Mouse (Mus musculus): ENCODE measurements around the gene Sbno2. TPM values are rescaled to one million over a fixed set of nuclear protein-coding genes. Genes with fewer than 3 reads are reported as not detected.
A peak's percentile ranks its signal among the peaks of the same experiment; 100 is the strongest.
"Not testable (repeated sequence)": the region's sequence is repeated elsewhere in the genome, so short reads cannot be mapped to it uniquely, and the experiment has no call there.

Gene Sbno2
- polyA plus RNA-seq, 1 experiment, result 126 TPM

DNA sequence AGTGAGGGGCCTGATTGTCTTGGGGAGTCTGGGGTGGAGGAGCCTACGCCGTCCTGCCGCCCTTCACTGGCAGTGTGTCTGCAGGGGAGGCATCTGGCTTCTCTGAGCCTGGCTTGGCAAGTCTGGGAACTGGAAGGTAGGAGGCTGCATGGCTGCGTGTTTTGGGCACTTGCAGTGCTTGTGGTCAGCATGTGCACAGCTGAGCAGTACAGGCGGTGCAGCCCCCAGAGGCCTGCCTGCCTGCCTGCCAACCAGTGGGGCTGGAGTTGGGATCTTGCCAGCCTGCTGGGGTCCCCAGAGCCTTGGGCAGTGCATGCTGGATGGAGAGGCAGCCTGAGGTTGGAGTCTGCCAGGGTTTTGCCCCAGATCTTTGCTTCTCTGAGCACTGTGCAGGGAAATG, 42.3 kb downstream of the Sbno2 start:
- 96% methylated on average over 5 of the region's 5 CpGs for WGBS
- Histone ChIP-seq H3K27me3 (ENCODE audit: control insufficient read depth, insufficient read depth, low read length) (no peaks in the 10 kb centered on the region), H3K27ac (ENCODE audit: insufficient read depth, low read depth, low read length) (no peak overlapping the region), H3K4me3 (ENCODE audit: low read depth, low read length) (no peak overlapping the region), H3K36me3 (ENCODE audit: control insufficient read depth, insufficient read depth, low read length) (peaks cover 92% of the 10 kb centered on the region), H3K4me1 (ENCODE audit: control insufficient read depth, insufficient read depth, insufficient read length, low read length) (no peaks in the 10 kb centered on the region)
- TF ChIP-seq POLR2A (IDR thresholded peaks at IDR 0.05; ENCODE audit: low read depth, low read length) (no peak), CTCF (IDR thresholded peaks at IDR 0.05; ENCODE audit: extremely low read depth, insufficient read length, insufficient replicate concordance, low read depth, low read length) (no peak)

DNA sequence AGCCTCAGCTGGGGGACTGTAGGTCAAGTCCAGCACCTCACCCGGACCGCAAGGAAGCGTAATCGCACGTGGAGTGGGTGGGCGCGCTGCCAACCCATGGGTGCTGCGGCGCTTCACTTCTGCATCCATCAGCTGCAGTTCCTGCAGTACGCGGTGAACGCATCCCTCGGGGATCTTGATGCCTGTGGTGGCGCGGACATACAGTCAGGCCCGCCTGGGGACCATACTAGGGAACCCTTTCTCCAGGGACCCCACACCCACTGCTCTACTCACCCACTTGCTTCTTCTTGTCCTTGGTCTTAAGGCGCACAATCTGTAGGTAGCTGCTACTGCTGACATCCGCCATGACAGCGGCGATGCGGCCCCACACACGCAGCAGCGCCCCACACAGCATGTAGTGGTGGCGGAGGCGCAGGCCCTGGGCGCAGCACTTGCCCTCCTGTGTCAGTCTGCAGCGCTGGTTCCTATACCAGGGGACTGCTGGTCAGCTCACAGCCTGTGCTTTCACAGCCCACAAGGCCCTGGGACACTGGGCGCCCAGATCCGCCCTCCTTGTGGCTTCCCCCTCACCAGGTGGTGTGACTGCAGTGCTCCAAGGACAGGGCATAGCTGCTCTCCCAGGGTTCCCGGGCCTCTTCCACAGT, 47.6 kb downstream of the Sbno2 start:
- no peak overlapping the region for H3K27ac ChIP-seq (ENCODE audit: insufficient read depth, low read depth, low read length)
- H3K36me3 ChIP-seq (ENCODE audit: control insufficient read depth, insufficient read depth, low read length), result peaks cover 68% of the 10 kb centered on the region
- no peak overlapping the region for H3K4me3 ChIP-seq (ENCODE audit: low read depth, low read length)
- no peaks in the 10 kb centered on the region for H3K27me3 ChIP-seq (ENCODE audit: control insufficient read depth, insufficient read depth, low read length)
- no peak for TF ChIP-seq POLR2A (IDR thresholded peaks at IDR 0.05; ENCODE audit: low read depth, low read length)
- TF ChIP-seq CTCF (IDR thresholded peaks at IDR 0.05; ENCODE audit: extremely low read depth, insufficient read length, insufficient replicate concordance, low read depth, low read length), result no peak
- H3K4me1 ChIP-seq (ENCODE audit: control insufficient read depth, insufficient read depth, insufficient read length, low read length), result peaks cover 9% of the 10 kb centered on the region
- 88% methylated on average over 30 of the region's 30 CpGs for WGBS

DNA sequence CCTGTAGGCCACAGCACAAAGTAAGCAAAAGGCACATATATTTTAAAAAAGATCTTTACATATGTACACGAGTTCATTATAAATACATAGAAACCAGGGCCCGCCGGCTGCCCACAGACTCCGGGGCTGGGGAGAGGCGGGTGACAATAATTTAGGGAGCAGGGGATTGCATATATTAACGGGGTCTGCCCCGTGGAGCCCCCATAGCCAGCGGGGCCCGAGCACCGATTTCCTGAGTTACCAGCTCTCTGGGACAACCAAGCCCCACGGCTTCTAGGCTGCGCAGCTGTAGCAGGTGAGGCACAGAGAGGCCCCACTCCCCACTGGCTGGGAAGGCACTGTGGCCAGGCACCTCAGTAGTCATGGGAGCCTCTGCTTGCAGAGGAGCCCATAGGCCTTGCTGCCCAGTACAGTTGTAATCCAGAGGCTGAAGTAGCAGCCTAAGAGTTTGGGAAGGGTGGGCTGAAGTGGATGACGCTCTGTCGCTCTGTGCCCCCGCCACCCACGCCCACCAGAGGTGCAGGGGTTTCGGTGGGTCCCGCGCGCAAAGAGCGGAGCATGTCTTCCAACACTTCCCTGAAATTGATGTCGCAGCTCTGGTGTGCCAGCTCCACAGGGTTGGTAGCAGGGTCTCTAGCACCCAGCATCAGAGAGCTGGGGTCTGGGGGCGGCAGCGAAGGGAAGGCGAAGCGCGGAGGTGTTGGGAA, 48.2 kb downstream of the Sbno2 start:
- no peak for TF ChIP-seq CTCF (IDR thresholded peaks at IDR 0.05; ENCODE audit: extremely low read depth, insufficient read length, insufficient replicate concordance, low read depth, low read length)
- TF ChIP-seq POLR2A (IDR thresholded peaks at IDR 0.05; ENCODE audit: low read depth, low read length), result no peak
- peaks cover 61% of the 10 kb centered on the region for H3K36me3 ChIP-seq (ENCODE audit: control insufficient read depth, insufficient read depth, low read length)
- H3K4me3 ChIP-seq (ENCODE audit: low read depth, low read length), result no peak overlapping the region
- WGBS, result 91% methylated on average over 27 of the region's 27 CpGs
- H3K4me1 ChIP-seq (ENCODE audit: control insufficient read depth, insufficient read depth, insufficient read length, low read length), result peaks cover 16% of the 10 kb centered on the region
- peak overlapping the region; percentile 93 for H3K27ac ChIP-seq (ENCODE audit: insufficient read depth, low read depth, low read length)
- no peaks in the 10 kb centered on the region for H3K27me3 ChIP-seq (ENCODE audit: control insufficient read depth, insufficient read depth, low read length)

- peak overlapping the region; percentile 93 for H3K27ac ChIP-seq (ENCODE audit: insufficient read depth, low read depth, low read length)
- H3K4me1 ChIP-seq (ENCODE audit: control insufficient read depth, insufficient read depth, insufficient read length, low read length), result peaks cover 21% of the 10 kb centered on the region
- 57% methylated on average over 4 of the region's 4 CpGs for WGBS
- H3K4me3 ChIP-seq (ENCODE audit: low read depth, low read length), result peak overlapping the region; percentile 46
- H3K27me3 ChIP-seq (ENCODE audit: control insufficient read depth, insufficient read depth, low read length), result no peaks in the 10 kb centered on the region
- TF ChIP-seq POLR2A (IDR thresholded peaks at IDR 0.05; ENCODE audit: low read depth, low read length) (no peak), CTCF (IDR thresholded peaks at IDR 0.05; ENCODE audit: extremely low read depth, insufficient read length, insufficient replicate concordance, low read depth, low read length) (no peak)
- peaks cover 56% of the 10 kb centered on the region for H3K36me3 ChIP-seq (ENCODE audit: control insufficient read depth, insufficient read depth, low read length)
These were observed 48.9 kb downstream of the Sbno2 start for GRCm38 (mm10) chr10:80056506-80056905.

- no peaks in the 10 kb centered on the region for H3K27me3 ChIP-seq (ENCODE audit: control insufficient read depth, insufficient read depth, low read length)
- 37% methylated on average over 9 of the region's 10 CpGs for WGBS
- peak overlapping the region; percentile 93; the same call in 1 of the 2 replicates for H3K27ac ChIP-seq (ENCODE audit: insufficient read depth, low read depth, low read length)
- H3K36me3 ChIP-seq (ENCODE audit: control insufficient read depth, insufficient read depth, low read length), result peaks cover 50% of the 10 kb centered on the region
- H3K4me3 ChIP-seq (ENCODE audit: low read depth, low read length), result no peak overlapping the region
- no peak for TF ChIP-seq CTCF (IDR thresholded peaks at IDR 0.05; ENCODE audit: extremely low read depth, insufficient read length, insufficient replicate concordance, low read depth, low read length)
- no peak for TF ChIP-seq POLR2A (IDR thresholded peaks at IDR 0.05; ENCODE audit: low read depth, low read length)
- peaks cover 26% of the 10 kb centered on the region for H3K4me1 ChIP-seq (ENCODE audit: control insufficient read depth, insufficient read depth, insufficient read length, low read length)
These were observed 49.5 kb downstream of the Sbno2 start for GRCm38 (mm10) chr10:80055891-80056290.

- TF ChIP-seq POLR2A (IDR thresholded peaks at IDR 0.05; ENCODE audit: low read depth, low read length) (no peak), CTCF (IDR thresholded peaks at IDR 0.05; ENCODE audit: extremely low read depth, insufficient read length, insufficient replicate concordance, low read depth, low read length) (no peak)
- peak overlapping the region; percentile 93; the same call in 1 of the 2 replicates for H3K27ac ChIP-seq (ENCODE audit: insufficient read depth, low read depth, low read length)
- peak overlapping the region; percentile 16 for H3K4me3 ChIP-seq (ENCODE audit: low read depth, low read length)
- WGBS, result 74% methylated on average over 5 of the region's 5 CpGs
- peaks cover 26% of the 10 kb centered on the region for H3K4me1 ChIP-seq (ENCODE audit: control insufficient read depth, insufficient read depth, insufficient read length, low read length)
- H3K27me3 ChIP-seq (ENCODE audit: control insufficient read depth, insufficient read depth, low read length), result no peaks in the 10 kb centered on the region
- peaks cover 44% of the 10 kb centered on the region for H3K36me3 ChIP-seq (ENCODE audit: control insufficient read depth, insufficient read depth, low read length)
These were observed 50.0 kb downstream of the Sbno2 start for GRCm38 (mm10) chr10:80055364-80055763.

- Histone ChIP-seq H3K4me3 (ENCODE audit: low read depth, low read length) (peak overlapping the region; percentile 86), H3K4me1 (ENCODE audit: control insufficient read depth, insufficient read depth, insufficient read length, low read length) (peaks cover 26% of the 10 kb centered on the region), H3K36me3 (ENCODE audit: control insufficient read depth, insufficient read depth, low read length) (peaks cover 40% of the 10 kb centered on the region), H3K27ac (ENCODE audit: insufficient read depth, low read depth, low read length) (0 out of 2 replicates have a peak overlapping the region, but pooled peaks have one; percentile 96)
- 10% methylated on average over 3 of the region's 3 CpGs for WGBS
- H3K27me3 ChIP-seq (ENCODE audit: control insufficient read depth, insufficient read depth, low read length), result not testable (repeated sequence)
These were observed 50.5 kb downstream of the Sbno2 start for GRCm38 (mm10) chr10:80054911-80055310.

All from small intestine, adult 2 months (tissue).